Mouse (Mus musculus): Measurements from ENCODE around the gene Marf1. TPM values are rescaled to one million over a fixed set of nuclear protein-coding genes. Genes with fewer than 3 reads are reported as not detected.
"Not testable (repeated sequence)": the region's sequence is repeated elsewhere in the genome, so short reads cannot be mapped to it uniquely, and the experiment has no call there.

The Marf1 gene
- total RNA-seq (2021), result 10 to 100 TPM; 21.5 to 22.6 TPM
- long read RNA-seq, experiment 1, result 0 reads
- long read RNA-seq, experiment 2, partial matches to known transcripts, result 2 of 7 reads
- long read RNA-seq, experiment 2, other reads (novel, unspliced or antisense), result 5 of 7 reads

- peak; percentile 93 for DNase-seq (ENCODE audit: low spot score)
These were observed at the start of gene Marf1, which contains the start of gene Nde1 for GRCm38 (mm10) chr16:14162988-14163416. Gene Marf1, minus strand, starts transcription at chr16:14163351. Gene Nde1, plus strand, starts transcription at chr16:14163275.

- DNase-seq (ENCODE audit: low spot score), result no peak
These were observed 35.6 kb upstream of the Marf1 start for GRCm38 (mm10) chr16:14198798-14199197.

- DNase-seq (ENCODE audit: low spot score), result peak; percentile 45
These were observed 32.3 kb upstream of the Marf1 start for GRCm38 (mm10) chr16:14195427-14195826.

- no peak for DNase-seq (ENCODE audit: low spot score)
These were observed 31.2 kb upstream of the Marf1 start for GRCm38 (mm10) chr16:14194164-14194950.

GRCm38 (mm10) chr16:14185516-14185915 lies 22.4 kb upstream of the Marf1 start:
- DNase-seq (ENCODE audit: low spot score), result no peak

- no peak for DNase-seq (ENCODE audit: low spot score)
These were observed 20.7 kb upstream of the Marf1 start for GRCm38 (mm10) chr16:14183856-14184255.

- DNase-seq (ENCODE audit: low spot score), result no peak
These were observed 19.2 kb upstream of the Marf1 start for GRCm38 (mm10) chr16:14182360-14182759.

- DNase-seq (ENCODE audit: low spot score), result no peak
These were observed 17.1 kb upstream of the Marf1 start for GRCm38 (mm10) chr16:14180163-14180733.

GRCm38 (mm10) chr16:14178041-14178440 lies 14.9 kb upstream of the Marf1 start:
- DNase-seq (ENCODE audit: low spot score), result no peak

- no peak for DNase-seq (ENCODE audit: low spot score)
These were observed 6.6 kb upstream of the Marf1 start for GRCm38 (mm10) chr16:14169706-14170105.

- DNase-seq (ENCODE audit: low spot score), result no peak
These were observed 3.3 kb upstream of the Marf1 start for GRCm38 (mm10) chr16:14166490-14166889.

- DNase-seq (ENCODE audit: low spot score), result no peak
These were observed 580 bp upstream of the Marf1 start for GRCm38 (mm10) chr16:14163731-14164130.

GRCm38 (mm10) chr16:14160941-14161340 lies 2.2 kb downstream of the Marf1 start:
- DNase-seq (ENCODE audit: low spot score), result no peak

- peak; percentile 86 for DNase-seq (ENCODE audit: low spot score)
These were observed 3.4 kb downstream of the Marf1 start for GRCm38 (mm10) chr16:14159746-14160131.

GRCm38 (mm10) chr16:14158936-14159745 lies 4.0 kb downstream of the Marf1 start:
- DNase-seq (ENCODE audit: low spot score), result peak; percentile 100

- no peak for DNase-seq (ENCODE audit: low spot score)
These were observed 4.6 kb downstream of the Marf1 start for GRCm38 (mm10) chr16:14158536-14158935.

GRCm38 (mm10) chr16:14156312-14156711 lies 6.8 kb downstream of the Marf1 start:
- DNase-seq (ENCODE audit: low spot score), result no peak

GRCm38 (mm10) chr16:14155638-14156037 lies 7.5 kb downstream of the Marf1 start:
- not testable (repeated sequence) for DNase-seq (ENCODE audit: low spot score)

- no peak for DNase-seq (ENCODE audit: low spot score)
These were observed 11.4 kb downstream of the Marf1 start for GRCm38 (mm10) chr16:14151718-14152117.

GRCm38 (mm10) chr16:14147712-14148111 lies 15.4 kb downstream of the Marf1 start:
- no peak for DNase-seq (ENCODE audit: low spot score)

- no peak for DNase-seq (ENCODE audit: low spot score)
These were observed 19.9 kb downstream of the Marf1 start for GRCm38 (mm10) chr16:14143298-14143697.

- no peak for DNase-seq (ENCODE audit: low spot score)
These were observed 24.0 kb downstream of the Marf1 start for GRCm38 (mm10) chr16:14139106-14139505.
